Mouse (Mus musculus) urinary bladder, postnatal 10 days (tissue): ENCODE results near the gene Nckap5.
"Not testable (repeated sequence)": the region's sequence is repeated elsewhere in the genome, so short reads cannot be mapped to it uniquely, and the experiment has no call there.

ENCODE experiments used
- DNase-seq: peaks from one replicate; pipeline ENCODE4 v3.0.0; 2022; ENCODE audit warnings: low spot score

Gene Nckap5

DNA sequence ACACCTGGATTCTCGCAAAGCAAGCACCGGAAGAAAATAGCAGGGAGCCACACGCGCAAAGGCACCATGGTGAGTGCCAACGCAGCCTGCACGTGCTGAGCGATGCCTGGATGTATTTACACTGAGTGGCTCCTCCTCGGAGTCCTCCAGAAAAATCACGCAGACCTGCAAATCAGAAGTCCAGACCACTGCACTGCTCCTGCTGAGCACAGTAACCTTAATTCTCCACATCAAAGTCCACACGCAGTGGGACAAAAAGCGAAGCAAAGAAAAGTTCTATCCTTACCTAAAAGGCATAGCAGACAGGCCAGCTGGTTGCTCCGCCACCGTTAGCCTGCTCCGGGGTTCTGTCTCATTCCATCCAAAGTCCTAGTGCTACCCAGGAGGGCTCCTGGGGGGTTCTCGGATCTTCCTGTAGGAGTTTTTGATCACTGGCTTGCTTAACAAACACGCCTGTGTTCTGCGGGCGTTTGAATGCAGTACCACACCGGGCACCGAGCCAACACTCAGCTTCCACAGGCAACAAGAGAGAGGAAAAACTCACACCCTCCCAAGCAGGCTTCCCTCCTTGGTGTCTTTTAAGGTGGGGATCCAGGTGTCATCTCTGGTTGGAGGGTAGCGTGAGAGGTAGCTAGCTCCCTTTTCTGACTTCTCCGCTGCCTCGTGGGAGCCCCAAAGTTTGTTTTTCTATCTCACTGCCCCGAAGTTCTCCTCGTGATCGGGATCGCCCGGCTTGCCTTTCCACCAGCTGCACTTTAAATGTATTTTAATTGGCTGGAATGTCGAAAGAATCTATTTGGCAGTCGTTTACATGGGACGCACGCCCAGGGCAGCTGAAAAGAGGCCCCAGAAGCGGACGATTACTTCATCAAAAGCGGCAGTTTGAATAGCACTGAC is at the start of gene Nckap5:
Gene Nckap5, minus strand, starts transcription at position 769 of the 897 bp plus-strand sequence.
- peak; percentile 17 for DNase-seq

DNA sequence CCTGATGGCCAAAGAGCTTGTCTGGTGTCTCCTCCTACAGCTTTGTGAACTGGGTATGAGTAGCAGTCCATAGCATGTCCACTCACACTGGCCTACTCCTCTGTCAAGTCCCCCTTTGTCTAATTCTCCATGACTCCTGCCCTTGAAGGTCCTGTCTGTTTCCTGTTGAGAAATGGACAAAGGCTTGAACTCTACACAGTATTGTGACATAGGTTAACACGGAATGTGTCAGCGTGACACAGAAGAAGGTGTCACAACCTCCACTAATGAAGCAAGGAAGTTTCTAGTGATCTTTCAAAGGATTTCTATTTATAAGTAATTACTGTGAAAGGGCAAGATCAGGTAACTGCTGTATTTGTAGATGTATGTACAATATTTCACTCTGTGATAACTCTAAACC is 46.9 kb upstream of the Nckap5 start:
- no peak for DNase-seq

DNA sequence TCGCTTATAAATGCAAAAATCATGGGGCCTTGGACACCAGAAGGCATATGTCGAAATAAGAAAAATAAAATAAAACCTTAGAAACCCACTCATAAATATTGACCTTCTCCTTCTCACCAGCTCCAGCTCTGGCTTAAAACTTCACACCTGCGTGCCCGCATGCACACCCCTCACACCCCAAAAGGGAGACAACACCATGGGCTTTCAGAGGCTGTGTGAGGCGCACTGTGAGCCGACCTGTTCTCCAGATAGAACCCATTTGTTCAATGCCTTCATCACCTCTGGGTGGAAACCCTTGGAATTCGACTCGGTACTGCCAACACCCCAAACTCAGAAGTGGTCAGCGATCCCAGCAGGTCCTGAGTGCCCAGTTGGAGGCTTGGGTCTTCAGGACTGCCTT is 37.8 kb upstream of the Nckap5 start:
- no peak for DNase-seq

DNA sequence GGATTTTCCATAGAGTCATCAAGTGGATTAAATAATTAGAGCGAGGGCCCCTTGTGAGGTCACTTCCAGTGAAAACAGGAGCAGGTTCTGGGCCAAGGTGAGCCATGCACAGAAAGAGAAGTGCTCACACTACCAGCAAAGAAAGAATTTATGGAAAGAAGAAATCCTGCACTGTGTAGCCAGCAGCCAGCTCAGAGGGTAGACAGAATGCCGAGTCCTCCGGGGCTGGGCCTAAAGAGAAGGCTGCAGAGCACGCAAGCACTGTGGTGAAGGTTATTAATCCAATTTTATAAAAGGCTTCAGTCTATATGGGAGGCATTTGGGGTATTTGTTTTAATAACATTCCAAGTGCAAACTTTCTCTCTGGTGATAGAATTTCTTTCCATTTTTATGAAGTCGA is 37.3 kb upstream of the Nckap5 start:
- no peak for DNase-seq

GRCm38 (mm10) chr1:126865591-126866086 is 35.0 kb upstream of the Nckap5 start:
- DNase-seq: no peak

- no peak for DNase-seq
These were observed 31.2 kb upstream of the Nckap5 start for GRCm38 (mm10) chr1:126861816-126862215.

- no peak for DNase-seq
These were observed 29.9 kb upstream of the Nckap5 start for GRCm38 (mm10) chr1:126860537-126860936.

GRCm38 (mm10) chr1:126849481-126849880 is 18.9 kb upstream of the Nckap5 start:
- DNase-seq: no peak

GRCm38 (mm10) chr1:126846317-126846716 is 15.7 kb upstream of the Nckap5 start:
- DNase-seq: no peak

- DNase-seq: no peak
These were observed 2.3 kb upstream of the Nckap5 start for GRCm38 (mm10) chr1:126832885-126833284.

DNA sequence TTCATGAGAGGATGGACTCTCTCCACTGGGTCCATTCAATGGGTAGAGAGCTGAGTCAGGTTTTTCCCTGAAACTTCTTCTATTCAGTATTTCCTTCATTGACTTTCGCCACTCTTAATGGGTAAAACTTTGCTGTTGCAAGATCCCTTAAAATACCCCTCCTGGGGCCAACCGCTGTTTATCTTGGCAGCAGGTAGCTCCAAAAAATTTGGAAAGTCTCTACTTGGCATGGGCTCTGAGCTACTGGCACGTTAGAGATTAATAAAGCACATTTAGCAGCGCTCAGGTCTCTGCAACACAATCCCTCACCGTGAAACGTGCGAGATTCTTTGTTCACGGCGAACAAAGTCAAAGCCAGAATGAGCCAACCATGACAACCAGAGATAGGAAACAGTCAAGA is 1.6 kb downstream of the Nckap5 start:
- no peak for DNase-seq

DNA sequence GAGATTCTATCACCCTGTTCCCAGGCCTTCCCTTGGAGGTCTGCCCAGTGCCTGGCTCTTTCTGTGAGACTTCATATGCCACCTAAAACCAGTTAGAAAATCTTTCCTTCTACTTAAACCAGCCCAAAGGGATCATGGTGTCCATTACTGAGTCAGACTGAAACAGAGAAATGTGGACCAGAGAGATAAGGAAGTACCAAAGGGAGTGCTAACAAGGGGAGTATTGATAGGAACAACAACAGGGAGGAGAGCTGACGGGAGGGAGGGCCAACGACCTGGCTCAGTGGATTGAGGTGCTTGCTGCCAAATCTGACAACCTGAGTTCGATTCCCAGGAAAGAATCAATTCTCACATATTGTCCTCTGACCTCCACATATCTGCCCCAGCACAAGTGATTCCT is 5.8 kb downstream of the Nckap5 start:
- no peak for DNase-seq

GRCm38 (mm10) chr1:126822246-126822645 is 8.4 kb downstream of the Nckap5 start:
- DNase-seq: no peak

- DNase-seq: no peak
These were observed 13.1 kb downstream of the Nckap5 start for GRCm38 (mm10) chr1:126817381-126818034.

DNA sequence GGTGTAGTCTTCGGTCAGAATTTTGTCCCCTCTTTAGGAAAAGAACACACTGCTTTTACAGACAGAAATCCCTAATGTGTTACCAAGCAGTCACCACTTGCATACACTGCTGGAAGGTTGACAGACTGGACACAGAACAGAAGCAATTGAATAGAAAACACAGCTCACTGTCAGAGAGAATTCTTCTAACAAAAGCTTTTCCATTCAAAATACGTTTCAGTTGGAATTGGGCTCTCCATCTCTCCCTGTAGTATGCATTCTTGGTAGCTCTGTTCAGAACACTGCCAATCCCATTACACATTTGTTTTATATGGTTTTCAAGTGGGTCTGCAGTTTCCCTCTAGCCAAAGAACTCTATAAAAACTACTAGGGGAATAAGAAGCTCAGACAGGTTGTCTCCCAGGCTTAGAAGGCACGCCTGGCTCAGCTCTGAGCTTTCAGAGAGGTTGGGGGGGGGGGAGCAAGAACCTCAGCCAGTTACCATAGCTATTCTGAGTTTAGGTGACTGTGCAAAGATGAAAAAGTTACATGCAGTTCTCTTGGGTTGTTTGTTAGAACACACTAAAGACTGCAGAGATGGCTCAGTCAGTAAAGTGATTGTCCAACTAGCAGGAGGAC is 23.5 kb downstream of the Nckap5 start:
- DNase-seq: no peak

DNA sequence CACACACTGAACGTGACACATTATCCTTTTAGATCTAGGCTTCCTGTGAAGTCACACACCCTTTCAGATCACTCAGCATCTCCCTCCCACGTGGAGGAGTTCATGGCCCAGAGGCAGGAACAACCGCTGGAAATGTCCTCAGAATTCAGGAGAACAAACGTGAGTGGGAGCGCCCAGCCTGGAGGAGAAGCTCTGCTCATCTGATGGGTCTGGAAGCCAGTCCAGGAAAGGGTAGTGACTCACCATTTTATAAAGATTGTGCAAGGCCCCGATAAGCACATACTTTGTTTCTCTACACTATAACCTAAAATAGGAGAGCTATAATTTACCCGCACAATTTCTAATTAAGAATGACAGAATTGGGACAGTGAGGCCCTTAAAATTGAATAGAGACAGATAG is 24.1 kb downstream of the Nckap5 start:
- no peak for DNase-seq

- DNase-seq: no peak
These were observed 28.2 kb downstream of the Nckap5 start for GRCm38 (mm10) chr1:126802405-126802804.

DNA sequence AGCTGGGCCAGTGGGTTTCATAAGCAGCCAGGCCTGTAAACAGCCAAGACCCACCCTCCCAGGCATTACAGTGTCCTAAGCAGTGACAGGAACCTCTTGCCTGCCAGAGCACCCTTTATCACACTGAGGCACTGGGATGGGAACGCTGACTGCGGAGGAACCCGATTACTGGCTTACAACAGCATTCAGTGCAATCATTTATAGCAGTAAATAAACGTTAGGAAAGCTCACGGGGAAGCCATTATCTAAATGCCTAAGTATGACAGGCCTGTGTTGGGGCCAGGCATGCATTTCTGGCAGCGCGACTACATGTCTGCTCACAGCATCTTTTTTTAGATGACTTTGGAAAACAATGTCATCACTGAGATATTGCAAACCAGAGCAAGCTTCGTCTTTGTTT is 28.9 kb downstream of the Nckap5 start:
- no peak for DNase-seq

DNA sequence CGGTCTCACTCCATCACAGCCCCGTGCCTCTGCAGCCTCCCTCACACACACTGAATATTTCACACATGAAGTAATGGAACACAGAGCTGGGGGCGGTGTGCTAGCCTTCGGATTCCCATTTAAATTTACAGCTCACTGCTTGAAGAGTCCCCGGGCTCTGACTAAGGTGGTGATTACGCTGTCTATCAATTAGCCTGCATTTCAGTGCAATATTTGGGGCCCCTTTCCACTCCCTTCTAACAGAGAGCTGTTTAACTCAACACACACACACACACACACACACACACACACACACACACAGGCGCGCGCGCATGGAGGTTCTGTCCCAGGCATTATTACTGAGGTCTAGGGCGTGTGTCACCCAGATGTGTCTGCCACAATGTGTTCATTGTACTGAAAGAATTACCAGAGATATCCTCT is 31.2 kb downstream of the Nckap5 start:
- DNase-seq: no peak

DNA sequence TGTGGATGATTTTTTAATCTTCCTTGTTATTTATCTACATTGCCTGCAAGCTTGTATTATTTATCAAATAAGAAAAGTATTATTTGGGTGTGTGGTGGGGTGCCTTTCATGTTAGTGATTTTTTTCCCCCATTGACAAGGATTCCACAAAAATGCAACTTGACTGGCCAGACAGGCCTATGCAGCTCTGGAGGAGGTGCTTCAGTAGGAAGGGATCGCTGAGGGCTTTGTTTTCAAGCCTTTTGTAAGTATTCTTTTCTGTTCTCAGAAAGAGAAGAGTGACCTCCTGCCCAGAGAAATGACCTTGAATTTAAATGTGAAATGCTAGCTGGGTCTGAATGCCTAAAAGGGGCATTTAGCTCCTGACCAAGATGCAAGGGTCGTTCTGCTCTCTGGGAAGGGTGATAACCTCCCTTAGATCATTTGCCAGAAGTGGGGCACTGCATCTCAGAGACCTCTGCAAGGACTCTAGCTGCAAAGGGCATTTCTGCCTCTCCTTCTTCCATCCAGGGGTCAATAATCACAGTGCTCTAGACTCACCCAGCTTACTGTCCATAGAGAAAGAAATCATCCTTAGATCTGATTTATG is 50.2 kb downstream of the Nckap5 start:
- not testable (repeated sequence) for DNase-seq

DNA sequence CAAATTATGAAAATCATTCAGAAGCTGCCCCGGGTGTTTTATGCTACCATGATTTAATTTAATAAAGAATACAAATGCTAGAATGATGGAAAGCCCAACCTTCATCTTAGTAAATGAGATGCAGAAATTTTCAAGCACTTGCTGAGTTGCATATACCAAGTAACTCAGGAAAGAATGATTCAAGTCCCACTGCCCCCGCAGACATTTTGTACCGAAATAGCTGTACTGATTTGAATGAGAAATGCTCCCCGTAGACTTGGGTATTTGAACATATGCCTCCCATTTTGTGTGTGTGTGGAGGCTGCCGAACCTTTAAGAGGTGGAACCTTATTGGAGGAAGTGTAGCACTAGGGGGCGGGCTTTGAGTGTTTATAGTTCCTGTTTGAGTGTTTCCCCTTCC is 56.7 kb downstream of the Nckap5 start:
- DNase-seq: not testable (repeated sequence)

GRCm38 (mm10) chr1:126766971-126767370 is 63.6 kb downstream of the Nckap5 start:
- no peak for DNase-seq
